Mouse (Mus musculus) embryo, embryonic 11 days (tissue): ENCODE data around the gene Smim4.

Source experiments
- DNase-seq: peaks from one replicate; pipeline ENCODE4 v3.0.0-alpha.2; 2015

Smim4 gene

DNA sequence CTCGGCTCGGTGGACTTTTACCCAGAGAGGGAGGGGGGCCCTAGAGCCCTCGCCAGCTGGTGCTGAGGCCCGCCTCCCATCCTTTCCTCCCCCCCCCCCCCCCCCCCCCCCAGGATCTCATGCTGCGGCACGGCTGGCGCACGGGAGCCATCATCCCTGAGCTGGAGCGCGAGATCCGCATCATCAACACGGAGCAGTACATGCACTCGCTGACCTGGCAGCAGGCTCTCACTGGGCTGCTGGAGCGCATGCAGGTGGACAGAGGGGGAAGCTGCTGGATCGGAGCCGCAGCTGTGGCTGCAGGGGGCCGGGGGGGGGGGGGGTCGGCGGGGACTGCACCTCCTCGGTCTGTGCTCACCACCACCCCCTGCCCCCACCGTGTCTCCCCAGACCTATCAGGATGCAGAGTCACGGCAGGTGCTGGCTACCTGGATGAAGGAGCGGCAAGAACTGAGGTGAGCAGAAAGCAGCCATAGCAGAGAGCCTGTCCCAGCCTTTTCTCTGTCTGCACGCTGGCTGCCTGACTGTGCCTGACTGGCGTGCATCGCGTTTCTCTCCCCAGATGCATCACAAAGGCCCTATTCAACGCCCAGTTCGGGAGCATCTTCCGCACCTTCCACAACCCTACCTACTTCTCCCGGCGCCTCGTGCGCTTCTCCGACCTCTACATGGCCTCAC, 9.6 kb upstream of the Smim4 start:
- DNase-seq: no peak

DNA sequence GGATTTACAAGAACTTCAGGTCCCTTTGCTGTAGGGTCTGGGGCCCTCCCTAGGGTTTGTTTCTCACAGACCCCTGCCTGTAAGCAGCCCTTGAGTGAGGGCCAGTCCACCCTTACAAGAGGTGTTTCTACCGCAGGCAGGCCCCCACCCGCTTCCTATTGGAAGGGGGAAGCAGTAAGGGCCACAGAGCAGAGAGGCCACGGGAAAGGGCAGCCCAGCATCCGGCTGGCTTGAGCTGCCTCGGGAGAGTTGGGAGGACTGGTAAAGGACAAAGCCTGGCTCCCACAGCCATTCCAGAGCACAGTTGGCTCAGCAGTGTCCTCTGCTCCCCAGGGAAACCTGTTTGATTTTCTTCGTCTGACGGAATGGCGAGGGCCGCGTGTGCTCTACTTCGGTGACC, 9.0 kb upstream of the Smim4 start:
- DNase-seq: no peak

DNA sequence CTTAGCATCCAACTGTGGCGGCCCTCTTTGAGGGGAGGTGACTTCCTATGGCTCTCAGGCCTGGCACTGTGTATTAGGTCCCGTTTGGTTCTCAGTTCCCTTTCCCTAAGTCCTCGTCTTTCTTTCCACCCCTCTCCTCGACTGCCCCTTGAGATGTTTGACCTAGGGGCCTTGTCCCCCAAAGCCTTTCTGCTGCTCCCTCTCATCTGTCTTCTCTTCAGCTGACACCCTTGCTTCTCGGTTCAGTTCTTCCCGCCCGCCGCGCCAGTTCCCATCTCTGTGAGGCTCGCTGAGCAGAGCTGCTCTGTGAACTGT, 8.5 kb upstream of the Smim4 start:
- DNase-seq: no peak

DNA sequence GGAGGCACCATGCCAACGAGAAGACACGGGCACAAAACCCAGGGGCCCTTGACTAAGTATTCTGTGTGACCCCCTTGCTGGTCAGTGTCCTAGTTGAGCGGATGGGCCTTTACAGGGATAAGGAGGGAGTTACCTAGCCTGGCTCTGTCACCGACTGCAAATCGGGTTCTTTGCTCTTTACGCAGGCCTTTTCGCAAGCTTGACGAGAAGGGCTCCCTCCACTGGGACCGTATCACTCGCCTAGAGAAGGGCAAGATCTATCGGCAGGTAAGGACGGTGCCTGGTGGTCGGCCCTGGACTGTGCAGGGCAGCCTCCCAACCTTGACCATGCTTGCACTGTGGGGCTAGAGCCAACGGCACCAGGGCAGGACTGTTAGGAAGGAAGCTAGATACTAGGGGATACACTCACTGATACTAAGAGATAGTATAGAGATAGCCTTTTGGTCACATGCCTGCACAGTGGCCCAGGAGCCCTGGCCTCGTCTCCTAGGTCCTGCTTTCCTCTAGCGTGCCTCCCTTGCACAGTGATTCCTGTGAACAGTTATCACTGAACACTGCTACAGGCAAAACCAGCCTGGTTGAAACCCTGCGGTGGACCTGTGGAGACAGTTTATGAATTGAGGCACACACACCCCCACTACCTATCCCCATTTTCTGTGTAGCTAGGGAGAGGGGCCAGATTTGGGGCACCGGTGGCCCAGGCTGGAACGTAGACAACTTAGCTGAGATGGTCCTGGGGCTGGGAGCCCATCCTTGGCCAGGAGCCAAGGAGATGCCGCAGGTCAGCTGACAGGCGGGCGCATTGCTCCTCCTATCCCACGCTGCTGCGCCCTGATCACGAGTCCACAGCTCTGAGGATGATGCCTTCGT, 7.9 kb upstream of the Smim4 start:
- no peak for DNase-seq

DNA sequence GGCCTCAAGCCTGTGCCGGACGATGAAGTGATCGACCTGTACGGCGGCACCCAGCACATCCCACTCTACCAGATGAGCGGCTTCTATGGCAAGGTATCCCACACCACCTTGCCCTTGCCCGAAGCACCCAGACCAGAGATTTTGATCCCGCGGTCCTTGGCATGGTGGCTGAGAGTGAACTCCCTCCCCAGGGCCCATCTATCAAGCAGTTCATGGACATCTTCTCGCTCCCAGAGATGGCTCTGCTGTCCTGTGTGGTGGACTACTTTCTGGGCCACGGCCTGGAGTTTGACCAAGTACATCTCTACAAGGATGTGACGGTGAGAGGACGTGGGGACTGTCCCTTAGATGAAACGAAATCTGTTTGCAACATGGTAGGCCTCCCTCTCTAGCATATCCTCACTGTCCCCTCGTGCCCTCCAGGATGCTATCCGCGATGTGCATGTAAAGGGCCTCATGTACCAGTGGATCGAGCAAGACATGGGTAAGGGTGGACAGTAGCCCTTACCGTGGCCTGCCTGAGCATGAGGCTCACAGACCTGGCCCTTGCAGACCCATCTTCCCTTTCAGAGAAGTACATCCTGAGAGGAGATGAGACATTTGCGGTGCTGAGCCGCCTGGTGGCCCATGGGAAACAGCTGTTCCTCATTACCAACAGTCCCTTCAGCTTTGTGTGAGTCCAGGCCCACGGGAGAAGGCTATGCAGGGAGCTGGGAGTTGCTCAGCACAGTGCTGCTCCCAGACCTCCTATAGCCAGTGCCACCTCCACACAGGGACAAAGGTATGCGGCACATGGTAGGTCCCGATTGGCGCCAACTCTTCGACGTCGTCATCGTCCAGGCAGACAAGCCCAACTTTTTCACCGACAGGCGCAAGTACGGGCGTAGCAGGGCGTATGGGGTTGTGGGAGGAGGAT, 7.0 kb upstream of the Smim4 start:
- no peak for DNase-seq

DNA sequence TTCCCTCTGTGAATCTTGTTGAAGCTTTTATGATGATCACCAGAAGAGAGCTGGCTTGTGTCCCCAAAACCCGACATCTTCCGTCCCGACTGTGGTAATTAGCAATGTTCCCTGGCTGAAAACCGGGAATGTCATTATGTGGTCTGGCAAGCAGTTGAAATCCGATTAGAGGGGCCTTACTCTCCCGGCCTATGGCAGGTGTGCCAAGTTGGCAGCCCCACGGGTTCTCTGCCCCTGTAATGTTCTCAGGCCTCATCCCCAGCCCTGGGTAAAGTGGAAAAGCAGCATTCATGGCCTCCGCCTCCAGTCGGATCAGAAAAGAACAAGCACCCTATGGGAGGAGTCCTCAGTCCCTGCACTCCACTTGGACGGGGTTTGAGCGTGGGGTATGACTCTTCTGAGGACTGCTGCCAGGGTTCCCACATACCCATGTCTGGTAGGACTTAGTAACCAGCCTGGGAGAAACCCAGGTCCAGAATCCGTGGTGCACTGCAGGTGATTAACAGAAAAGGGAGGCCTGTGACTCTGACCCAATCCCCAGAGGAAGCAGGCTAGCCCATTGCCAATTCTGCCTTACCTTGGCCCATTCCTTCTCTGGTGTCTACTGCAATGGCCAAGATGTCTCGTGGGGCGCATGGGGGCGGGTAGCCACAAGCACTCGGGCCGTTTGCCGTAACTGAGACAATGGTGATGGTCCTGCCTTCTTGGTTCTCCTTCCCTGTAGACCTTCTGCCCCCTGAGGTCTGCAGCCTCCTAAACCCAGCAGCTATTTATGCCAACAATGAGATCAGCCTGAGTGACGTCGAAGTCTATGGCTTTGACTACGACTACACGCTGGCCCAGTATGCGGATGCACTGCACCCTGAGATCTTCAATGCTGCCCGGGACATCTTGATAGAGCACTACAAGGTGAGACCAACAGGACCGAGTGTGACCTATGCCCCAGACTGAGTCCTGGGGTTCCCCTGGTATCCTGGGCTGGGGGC, 5.6 kb upstream of the Smim4 start:
- no peak for DNase-seq

DNA sequence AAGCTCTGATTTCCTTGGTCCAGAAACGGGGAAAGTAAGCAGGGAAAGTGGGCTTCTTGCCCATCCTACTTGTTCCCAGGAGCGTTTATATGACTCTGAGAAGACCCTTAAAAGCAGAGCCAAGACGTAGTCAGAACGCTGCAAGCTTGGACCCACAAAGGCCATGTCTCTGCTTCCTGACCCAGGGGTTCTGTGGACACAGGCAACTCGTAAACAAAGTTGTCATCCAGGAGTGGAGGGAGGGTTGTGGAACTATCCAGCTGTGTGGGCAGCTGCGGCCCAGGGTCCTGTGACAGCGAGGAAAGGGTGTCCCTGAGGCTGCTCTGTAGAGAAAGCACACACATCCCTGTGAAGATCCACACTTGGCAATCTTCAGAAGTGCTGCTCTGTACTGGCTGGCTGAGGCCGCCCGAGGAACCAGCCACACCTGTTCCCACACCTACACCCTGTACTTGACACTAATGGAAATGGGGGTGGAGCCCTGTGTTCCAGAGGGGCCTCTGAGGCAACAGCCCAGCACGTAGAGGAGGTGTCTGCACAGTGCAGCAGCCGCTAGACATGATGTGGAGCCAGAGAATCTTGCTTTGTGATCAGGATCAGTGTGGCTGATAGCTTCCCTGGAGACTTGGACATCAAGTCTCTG, 4.4 kb upstream of the Smim4 start:
- no peak for DNase-seq

DNA sequence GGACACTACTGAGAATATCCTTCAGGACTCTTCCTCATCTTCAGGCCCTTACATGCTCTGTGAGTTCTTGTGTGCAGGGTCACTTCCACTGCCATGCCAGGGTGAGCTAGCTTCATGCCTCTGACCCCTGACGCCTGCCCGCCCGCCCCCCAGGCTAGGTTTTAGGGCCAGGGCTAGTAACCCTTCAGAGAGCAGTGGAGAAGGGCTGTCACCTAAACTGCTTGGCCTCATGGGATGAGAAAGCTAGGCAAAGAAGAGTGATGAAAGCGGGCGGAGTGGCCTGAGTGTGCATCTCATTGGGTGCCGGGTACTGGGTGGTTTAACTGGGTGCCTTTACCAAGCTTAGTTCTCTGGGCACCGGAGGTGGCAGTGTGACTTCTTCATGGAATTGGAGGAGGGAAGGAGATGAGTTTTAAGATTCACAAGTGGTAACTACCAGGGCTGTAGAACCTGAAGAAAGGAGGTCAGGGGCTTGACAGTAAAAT, 3.8 kb upstream of the Smim4 start:
- DNase-seq: no peak

DNA sequence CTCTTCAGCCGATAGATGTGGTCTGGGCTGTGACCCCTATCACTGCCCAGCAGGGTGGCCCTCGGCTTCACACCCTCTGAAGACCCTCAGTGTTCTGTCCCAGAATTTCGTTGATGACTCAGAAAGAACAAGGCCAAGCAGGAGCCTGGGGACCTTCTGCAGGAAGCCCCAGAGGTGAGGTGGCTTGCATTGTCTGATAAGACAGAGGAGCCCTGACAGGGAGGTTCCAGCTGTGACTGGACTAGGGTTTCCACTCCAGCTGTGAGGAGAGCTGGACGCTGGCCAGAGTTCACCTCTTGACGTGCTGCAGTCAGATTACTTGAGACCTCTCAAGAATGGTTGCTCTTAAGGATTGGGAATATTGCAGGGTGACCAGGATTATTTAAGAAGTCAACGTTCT, 3.3 kb upstream of the Smim4 start:
- DNase-seq: peak; percentile 32

DNA sequence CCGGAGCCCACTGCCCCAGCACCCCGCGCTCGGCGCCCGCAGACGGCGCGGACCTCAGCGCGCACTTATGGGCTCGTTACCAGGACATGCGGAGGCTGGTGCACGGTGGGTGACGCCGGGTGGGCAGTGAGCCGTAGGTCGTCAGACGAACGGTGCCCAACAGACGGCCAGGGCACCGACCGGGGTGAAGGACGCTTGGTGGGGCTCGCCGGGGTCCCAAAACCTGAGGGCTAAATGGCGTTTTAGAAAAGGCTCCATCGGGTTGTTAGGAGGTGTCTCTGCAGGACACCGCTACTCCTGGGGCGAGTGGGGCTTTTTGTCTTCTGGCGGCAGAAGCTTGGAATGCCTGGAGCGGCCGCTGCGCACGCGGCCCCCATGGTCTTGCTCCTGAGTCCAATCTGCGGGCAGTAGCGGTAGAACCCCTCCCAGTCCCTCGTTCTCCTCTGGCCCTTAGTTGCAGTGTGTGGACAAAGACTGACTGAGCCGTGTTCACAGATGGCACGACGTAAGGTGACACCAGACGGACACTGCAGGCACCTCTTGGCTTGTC, 2.6 kb upstream of the Smim4 start:
- peak; percentile 57 for DNase-seq

DNA sequence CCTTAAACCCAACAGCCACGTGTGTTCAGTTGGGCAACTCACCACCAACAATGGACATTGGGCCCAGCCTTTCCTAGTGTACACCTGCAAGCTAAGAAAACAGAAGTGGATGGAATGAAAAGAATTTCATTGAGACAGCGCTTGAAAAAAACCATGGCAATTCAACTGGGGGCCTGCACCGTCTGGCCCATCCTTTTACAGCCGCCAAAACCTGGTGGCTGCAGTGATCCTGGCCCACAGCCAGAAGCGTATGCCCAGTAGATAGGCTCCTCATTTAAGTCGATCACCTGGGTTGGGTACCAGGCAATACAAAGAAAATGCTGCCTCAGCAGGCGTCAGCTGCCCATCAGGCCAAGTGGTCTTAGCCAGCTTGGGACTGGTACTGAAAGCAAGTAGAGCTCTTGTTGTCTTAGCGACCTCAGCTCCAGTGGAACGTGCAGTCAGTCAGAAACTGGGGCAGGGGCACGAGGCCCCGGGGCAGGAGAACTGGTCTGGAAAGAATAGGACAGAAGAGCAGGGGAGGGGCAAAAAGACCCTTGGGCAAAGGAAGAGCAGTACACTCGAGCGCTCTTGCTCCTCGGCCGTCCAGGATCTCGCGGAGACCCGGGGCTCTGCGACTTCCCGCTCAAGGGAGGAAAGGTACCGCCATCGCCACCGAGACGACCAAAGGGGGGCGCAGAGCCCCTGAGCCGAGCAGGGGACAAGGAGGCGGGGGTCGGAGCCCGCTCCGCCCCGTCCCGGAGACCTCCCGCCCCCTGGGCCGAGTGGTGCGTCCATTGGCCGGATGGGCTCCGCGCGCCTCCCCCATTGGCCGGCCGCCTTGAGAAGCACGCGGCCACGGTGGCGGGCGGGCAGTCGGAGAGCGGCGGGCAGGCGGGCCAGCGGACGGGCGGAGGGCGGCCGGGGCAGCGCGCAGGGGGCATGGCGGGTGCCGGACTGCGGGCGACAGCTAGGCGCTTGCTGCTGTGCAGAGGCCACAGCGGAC, 1.8 kb upstream of the Smim4 start, which contains the start of gene Nt5dc2:
Gene Nt5dc2 (plus strand): TSS at position 818 of the 985 bp plus-strand sequence.
- DNase-seq: peak; percentile 99

DNA sequence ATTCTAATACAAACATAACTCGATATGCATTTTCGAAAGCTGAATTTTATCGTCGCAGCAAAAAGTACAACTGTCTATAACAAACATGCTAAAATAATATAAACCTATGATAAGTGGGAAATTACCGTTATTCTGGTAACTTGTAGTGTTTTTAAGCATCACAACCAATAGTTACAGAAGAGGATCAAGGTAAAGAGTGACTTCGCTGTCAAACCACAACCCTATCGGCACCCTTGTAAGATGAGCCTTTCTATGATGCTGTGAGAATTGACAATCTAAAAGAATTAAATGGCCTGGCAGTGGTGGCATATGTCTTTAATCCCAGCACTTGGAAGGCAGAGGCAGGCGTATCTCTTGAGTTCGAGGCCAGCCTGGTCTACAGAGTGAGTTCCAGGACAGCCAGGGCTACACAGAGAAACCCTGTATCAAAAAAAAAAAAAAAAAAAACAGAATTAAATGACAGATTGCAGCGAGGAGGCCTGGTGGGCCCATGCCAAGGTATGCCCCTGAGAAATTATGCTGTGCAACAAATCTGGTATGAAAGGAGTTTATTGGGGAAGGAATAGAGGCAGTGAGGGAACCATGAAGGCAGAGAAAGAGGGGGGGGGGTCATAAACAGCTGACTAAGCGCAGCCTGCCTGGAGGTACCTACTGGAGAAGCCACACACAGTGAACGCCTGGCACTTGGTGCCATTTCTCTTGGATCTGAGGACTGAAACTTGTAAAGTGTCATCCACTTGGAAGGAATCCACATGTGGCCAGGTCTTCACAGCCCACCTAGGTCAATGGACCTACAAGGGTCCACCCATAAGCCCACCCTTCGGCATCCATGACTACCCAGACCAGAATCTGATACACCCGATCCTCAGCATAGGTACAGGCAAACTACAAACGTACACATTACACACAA, 825 bp upstream of the Smim4 start:
- DNase-seq: no peak

DNA sequence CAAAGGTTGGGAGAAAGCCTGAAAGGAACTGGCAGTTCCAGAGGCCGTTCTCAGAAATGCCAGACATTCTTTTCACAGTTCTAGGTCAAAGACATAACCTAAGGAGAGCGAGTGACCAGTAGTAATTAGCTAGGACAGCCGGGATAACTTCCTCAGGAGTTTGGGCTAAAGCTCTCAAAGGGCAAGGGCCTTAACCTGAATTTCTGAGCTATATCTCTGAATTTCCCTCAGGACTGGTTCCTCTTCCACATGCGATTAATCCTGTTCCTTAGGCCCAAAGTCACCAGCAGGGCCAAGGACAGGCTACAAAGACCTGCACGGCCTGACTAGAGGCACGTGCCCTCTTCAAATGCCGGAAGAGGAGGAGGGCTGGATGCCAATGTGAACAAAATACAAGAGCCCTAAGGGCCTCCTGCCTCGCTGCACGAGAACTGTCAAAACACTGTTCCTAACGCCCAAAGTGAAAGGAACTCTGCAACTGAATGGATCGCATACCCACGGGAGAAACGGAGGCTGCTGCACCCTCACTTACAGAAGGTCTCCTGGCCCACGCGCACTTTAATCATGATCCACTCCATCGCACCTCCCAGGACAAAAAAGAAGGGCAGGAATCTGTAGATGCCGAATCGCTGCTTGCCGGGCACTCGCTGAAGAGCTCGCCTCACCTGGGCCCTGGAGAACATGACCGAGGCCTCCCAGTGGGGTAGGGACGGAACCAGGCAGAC, 493 bp downstream of the Smim4 start:
- DNase-seq: peak; percentile 53

DNA sequence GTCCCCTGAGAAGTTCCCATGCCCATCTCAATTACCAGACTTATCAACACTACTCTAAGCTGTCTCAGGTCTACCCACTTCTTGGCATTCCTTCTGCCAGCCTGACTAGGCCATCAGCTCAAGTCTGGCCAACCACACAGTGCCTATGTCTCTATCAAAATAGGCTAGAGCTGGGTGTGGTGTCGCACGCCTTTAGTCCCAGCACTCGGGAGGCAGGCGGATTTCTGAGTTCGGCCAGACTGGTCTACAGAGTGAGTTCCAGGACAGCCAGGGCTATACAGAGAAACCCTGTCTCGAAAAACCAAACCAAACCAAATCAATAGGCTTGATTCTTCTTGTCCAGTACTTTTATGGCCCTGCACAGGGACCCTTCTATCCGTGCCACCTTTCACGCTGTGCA, 1.9 kb downstream of the Smim4 start:
- DNase-seq: no peak

DNA sequence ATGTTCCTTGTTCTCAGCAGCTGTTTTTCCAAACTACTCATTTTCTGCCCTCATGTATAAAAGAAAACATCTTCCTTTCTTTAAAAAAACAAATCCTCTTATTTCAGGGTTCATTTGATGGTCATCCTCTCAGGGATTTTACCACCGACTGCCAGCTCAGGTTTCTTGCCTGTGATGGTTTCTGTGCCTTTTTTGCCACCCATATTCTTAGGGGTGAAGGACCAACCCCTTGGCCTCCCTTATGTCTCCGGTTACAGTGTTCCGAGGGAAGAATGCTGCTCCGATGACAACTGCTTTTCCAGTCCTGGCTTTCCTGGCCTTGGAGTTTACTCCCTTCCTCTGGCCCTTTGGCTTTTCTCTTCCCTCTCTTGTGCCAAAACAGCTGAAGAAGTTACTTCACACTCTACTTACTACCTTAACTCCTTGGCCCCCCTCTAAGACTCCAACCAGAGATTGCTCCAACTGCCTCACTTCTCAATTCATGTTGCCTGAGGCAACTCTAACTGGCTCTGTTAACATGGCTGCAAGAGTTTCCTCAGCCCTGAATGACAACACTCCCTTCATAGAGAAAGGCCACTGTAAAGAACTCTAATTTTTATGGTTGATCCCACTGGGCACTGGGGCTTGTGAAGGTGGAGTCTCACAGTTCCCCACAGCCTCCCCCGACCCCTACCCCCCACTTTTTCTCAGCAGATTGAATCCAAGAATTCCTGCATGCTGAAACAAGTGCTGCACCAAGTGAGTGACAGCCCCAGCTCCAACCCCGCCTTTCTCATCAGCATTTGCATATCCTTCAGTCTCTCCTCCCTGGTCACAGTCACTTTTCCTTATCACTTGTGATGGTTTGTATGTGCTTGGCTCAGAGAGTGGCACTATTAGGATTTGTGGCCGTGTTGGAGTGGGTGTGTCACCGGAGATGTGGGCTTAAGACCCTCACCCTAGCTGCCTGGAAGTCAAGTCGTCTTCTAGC, 3.4 kb downstream of the Smim4 start:
- peak; percentile 33 for DNase-seq

DNA sequence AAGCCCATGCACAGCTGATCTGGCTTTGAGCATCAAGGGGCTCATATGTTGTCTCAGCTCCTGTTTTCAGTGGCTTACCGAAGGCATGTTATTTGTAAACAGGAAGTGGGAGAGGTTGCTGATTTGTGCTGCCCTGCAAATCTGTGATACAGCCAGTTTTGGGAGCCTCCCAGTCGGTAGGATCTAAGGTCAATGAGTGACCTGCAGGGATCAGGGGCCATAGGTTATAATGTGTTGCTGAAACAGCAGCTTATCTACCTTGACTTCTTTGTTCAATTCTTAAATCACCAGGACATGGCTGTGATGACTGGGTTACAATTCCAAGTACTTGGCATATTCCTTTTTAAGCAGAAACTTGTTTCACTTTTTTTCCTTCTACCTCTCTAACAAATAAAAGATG, 13.2 kb downstream of the Smim4 start:
- no peak for DNase-seq

DNA sequence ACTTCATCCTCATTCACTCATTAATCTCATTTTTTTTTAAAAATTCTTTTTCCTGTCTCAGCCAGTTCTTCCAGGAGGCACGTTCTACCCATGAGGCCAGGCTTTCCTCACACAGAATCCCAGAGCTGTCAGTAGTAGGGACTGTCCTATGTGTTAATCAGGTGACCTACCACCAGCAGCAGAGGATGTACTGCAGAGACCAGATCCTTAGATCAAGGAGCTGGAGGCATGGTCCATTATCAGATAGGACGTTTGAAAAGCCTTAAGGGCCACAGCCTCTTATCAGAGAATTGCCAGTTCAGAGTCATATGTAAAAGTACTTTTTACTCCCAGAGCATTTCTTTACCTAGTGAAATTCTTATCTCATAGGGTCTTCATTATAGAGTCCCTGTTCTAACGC, 14.7 kb downstream of the Smim4 start:
- no peak for DNase-seq
